8 mouse cellular contexts compared by ENCODE assay signal in genomic region chr4:119138171-119138570, GRCm38 (mm10). TPM values are rescaled to one million over a fixed set of nuclear protein-coding genes. Genes with fewer than 3 reads are reported as not detected.
DNase-seq lines count a peak whose midpoint lies in the region; ATAC-seq and TF ChIP-seq lines count a peak whose summit lies in the region.

No protein-coding gene starts in this region.

- peaks cover 8 to 28% of the 10 kb centered on the region in 2 experiments; a peak in 3 of 4 replicates for H3K4me1 ChIP-seq in ES-E14 (ENCODE audit: control insufficient read depth in 2 of 2, insufficient read depth in 2 of 2, low read length in 2 of 2, poor library complexity in 1 of 2)
- peaks cover 15% of the 10 kb centered on the region for H3K4me1 ChIP-seq in forebrain, embryonic 13.5 days
- H3K4me1 ChIP-seq in kidney, embryonic 14.5 days (ENCODE audit: control insufficient read depth, insufficient read depth, low read length), result no peaks in the 10 kb centered on the region
- no peaks in the 10 kb centered on the region for H3K4me1 ChIP-seq in limb, embryonic 14.5 days (ENCODE audit: control insufficient read depth, insufficient read depth, low read length)
- H3K4me1 ChIP-seq in midbrain, postnatal 0 days (ENCODE audit: insufficient read depth, low read length), result no peaks in the 10 kb centered on the region; the same call in 1 of the 2 replicates

- DNase-seq in ES-E14 (ENCODE audit: low read depth, low spot score), result peak; percentile 77
- DNase-seq in brain, embryonic 14.5 days (ENCODE audit: low read depth), result peak; percentile 92
- peak; percentile 57 for DNase-seq in limb, embryonic 14.5 days (ENCODE audit: low spot score)
- peak; percentile 89 for DNase-seq in midbrain, postnatal 0 days (ENCODE audit: low spot score)
- DNase-seq in testis, postnatal 14 days (ENCODE audit: low spot score), result peak; percentile 78
- DNase-seq in spleen, postnatal 14 days (ENCODE audit: low spot score in 2 of 2), result no peak

- ATAC-seq in forebrain, embryonic 13.5 days, result peak; percentile 84
- ATAC-seq in kidney, embryonic 14.5 days (ENCODE audit: low FRiP score, low TSS enrichment), result peak; percentile 88
- peak; percentile 61; the same call in 1 of the 2 replicates for ATAC-seq in limb, embryonic 14.5 days (ENCODE audit: low FRiP score, low read depth)
- ATAC-seq in midbrain, postnatal 0 days (ENCODE audit: low FRiP score), result peak; percentile 90

- H3K9ac ChIP-seq in ES-E14 (ENCODE audit: insufficient read depth, low read depth, low read length, poor library complexity, severe bottlenecking), result peak overlapping the region; percentile 21; the same call in 1 of the 2 replicates
- H3K9ac ChIP-seq in forebrain, embryonic 13.5 days, result peak overlapping the region; percentile 40; the same call in 1 of the 2 replicates
- H3K9ac ChIP-seq in kidney, embryonic 14.5 days (ENCODE audit: low read depth, low read length), result no peak overlapping the region; the same call in 1 of the 2 replicates
- H3K9ac ChIP-seq in limb, embryonic 14.5 days (ENCODE audit: low read depth, low read length, severe bottlenecking), result no peak overlapping the region
- H3K9ac ChIP-seq in midbrain, postnatal 0 days (replicated peaks; ENCODE audit: low read length, poor library complexity, severe bottlenecking), result peak overlapping the region; percentile 37; the same call in 1 of the 2 replicates

- TF ChIP-seq CTCF in brain, embryonic 14.5 days (IDR thresholded peaks at IDR 0.05; ENCODE audit: borderline replicate concordance, extremely low read depth, insufficient read depth, insufficient read length), result no peak
- TF ChIP-seq CTCF in midbrain, postnatal 0 days (IDR thresholded peaks at IDR 0.05), result 0 out of 2 replicates have a peak, but pooled peaks have one; percentile 5

- no peaks in the 10 kb centered on the region for H3K9me3 ChIP-seq in ES-E14 (ENCODE audit: control insufficient read depth, insufficient read depth, low read depth, low read length)
- H3K9me3 ChIP-seq in forebrain, embryonic 13.5 days (replicated peaks), result no peaks in the 10 kb centered on the region
- no peaks in the 10 kb centered on the region for H3K9me3 ChIP-seq in kidney, embryonic 14.5 days (ENCODE audit: control insufficient read depth, low read length)
- no peaks in the 10 kb centered on the region for H3K9me3 ChIP-seq in limb, embryonic 14.5 days (ENCODE audit: control insufficient read depth, low read length)
- no peaks in the 10 kb centered on the region for H3K9me3 ChIP-seq in midbrain, postnatal 0 days (ENCODE audit: low read length)

- H3K36me3 ChIP-seq in ES-E14 (ENCODE audit: control insufficient read depth, insufficient read depth, low read length, poor library complexity, severe bottlenecking), result peaks cover 44% of the 10 kb centered on the region
- H3K36me3 ChIP-seq in forebrain, embryonic 13.5 days (ENCODE audit: poor library complexity, severe bottlenecking), result peaks cover 46% of the 10 kb centered on the region
- H3K36me3 ChIP-seq in kidney, embryonic 14.5 days (ENCODE audit: control insufficient read depth, insufficient read depth, low read length), result peaks cover 39% of the 10 kb centered on the region
- peaks cover 50% of the 10 kb centered on the region for H3K36me3 ChIP-seq in limb, embryonic 14.5 days (ENCODE audit: control insufficient read depth, insufficient read depth, low read length)
- peaks cover 19% of the 10 kb centered on the region for H3K36me3 ChIP-seq in midbrain, postnatal 0 days (ENCODE audit: insufficient read depth, low read length)

- H3K27me3 ChIP-seq in forebrain, embryonic 13.5 days, result no peaks in the 10 kb centered on the region
- H3K27me3 ChIP-seq in kidney, embryonic 14.5 days (ENCODE audit: control insufficient read depth, insufficient read depth, low read length), result no peaks in the 10 kb centered on the region
- H3K27me3 ChIP-seq in limb, embryonic 14.5 days (ENCODE audit: control insufficient read depth, insufficient read depth, low read length), result no peaks in the 10 kb centered on the region
- H3K27me3 ChIP-seq in midbrain, postnatal 0 days (ENCODE audit: insufficient read depth, low read length), result no peaks in the 10 kb centered on the region

- H3K4me2 ChIP-seq in forebrain, embryonic 13.5 days, result peak overlapping the region; percentile 54
- H3K4me2 ChIP-seq in kidney, embryonic 14.5 days (replicated peaks; ENCODE audit: low read depth, low read length), result peak overlapping the region; percentile 33
- H3K4me2 ChIP-seq in limb, embryonic 14.5 days (replicated peaks; ENCODE audit: low read depth, low read length, severe bottlenecking), result peak overlapping the region; percentile 16; the same call in 1 of the 2 replicates
- H3K4me2 ChIP-seq in midbrain, postnatal 0 days (ENCODE audit: low read depth, low read length, poor library complexity, severe bottlenecking), result peak overlapping the region; percentile 49

- WGBS in forebrain, embryonic 13.5 days, result 5% methylated on average over 18 of the region's 18 CpGs
- 12% methylated on average over 18 of the region's 18 CpGs for WGBS in kidney, embryonic 14.5 days
- 14% methylated on average over 16 of the region's 18 CpGs for whole genome bisulfite sequencing in limb, embryonic 14.5 days
- 9% methylated on average over 18 of the region's 18 CpGs for WGBS in midbrain, postnatal 0 days

- no peak for TF ChIP-seq POLR2A in brain, embryonic 14.5 days (IDR thresholded peaks at IDR 0.05; ENCODE audit: borderline replicate concordance, extremely low read depth, insufficient read depth, insufficient read length, poor library complexity, severe bottlenecking)
- TF ChIP-seq POLR2A in limb, embryonic 14.5 days (IDR thresholded peaks at IDR 0.05; ENCODE audit: borderline replicate concordance, extremely low read depth, insufficient read depth, insufficient read length), result no peak

- H3K4me3 ChIP-seq in ES-E14 (ENCODE audit: insufficient read depth in 1 of 2, low read depth in 1 of 2, low read length in 2 of 2, poor library complexity in 1 of 2, severe bottlenecking in 1 of 2), result peak overlapping the region; percentile 20 to 24; a peak in 1 of 4 replicates
- H3K4me3 ChIP-seq in forebrain, embryonic 13.5 days, result peak overlapping the region; percentile 20
- peak overlapping the region; percentile 9; the same call in 1 of the 2 replicates for H3K4me3 ChIP-seq in kidney, embryonic 14.5 days (ENCODE audit: low read length)
- no peak overlapping the region for H3K4me3 ChIP-seq in limb, embryonic 14.5 days (replicated peaks; ENCODE audit: low read length)
- H3K4me3 ChIP-seq in midbrain, postnatal 0 days (ENCODE audit: low read depth, low read length), result peak overlapping the region; percentile 24

- peak overlapping the region; percentile 47 for H3K27ac ChIP-seq in ES-E14 (ENCODE audit: insufficient read depth, low read depth, low read length, poor library complexity, severe bottlenecking)
- H3K27ac ChIP-seq in forebrain, embryonic 13.5 days, result 0 out of 2 replicates have a peak overlapping the region, but pooled peaks have one; percentile 2
- no peak overlapping the region for H3K27ac ChIP-seq in kidney, embryonic 14.5 days (ENCODE audit: low read depth, low read length)
- no peak overlapping the region for H3K27ac ChIP-seq in limb, embryonic 14.5 days (replicated peaks; ENCODE audit: low read depth, low read length)
- peak overlapping the region; percentile 51 for H3K27ac ChIP-seq in midbrain, postnatal 0 days (ENCODE audit: low read depth, low read length)

- in situ Hi-C loops in ES-E14 (cut with MboI; ENCODE audit: low sequenced_read_pairs in 2 of 2, unreplicated experiment in 2 of 2), result no loop called here

TF ChIP-seq in ES-E14, 5 proteins besides CTCF, POLR2A, EP300 and RAD21 (continues in another document):
- TF ChIP-seq MAFK (IDR thresholded peaks at IDR 0.05; ENCODE audit: insufficient read depth, low read depth, low read length), result no peak

RNA-seq across cellular contexts. Expression of gene Slc2a1, which starts 29.7 kb away (rescaled TPM):
- 526 and 1,358 TPM in 2 replicates for total RNA-seq in ES-E14 (2012; rRNA removed)
- 94.7 and 96.9 TPM in 2 replicates for polyA plus RNA-seq in brain, embryonic 14.5 days (2012; rRNA removed)
- polyA plus RNA-seq in forebrain, embryonic 13.5 days (2015; fragmentation: Nextera tagmentation; extraction: Ambion mirVana), result 95.4 and 96.2 TPM in 2 replicates
- 53.6 and 74.1 TPM in 2 replicates for polyA plus RNA-seq in kidney, embryonic 14.5 days (2014; fragmentation: Nextera tagmentation; extraction: Ambion mirVana)
- 108 and 155 TPM in 2 replicates for polyA plus RNA-seq in limb, embryonic 14.5 days (2012; rRNA removed)
- 134 and 141 TPM in 2 replicates for polyA plus RNA-seq in limb, embryonic 14.5 days (2014; fragmentation: Nextera tagmentation; extraction: Ambion mirVana)
- 85.1 and 104 TPM in 2 replicates for total RNA-seq in midbrain, postnatal 0 days (2014; rRNA removed)
- polyA plus RNA-seq in midbrain, postnatal 0 days (2015; fragmentation: Nextera tagmentation; extraction: Ambion mirVana), result 43.1 and 46.4 TPM in 2 replicates

RNA-seq across cellular contexts. Expression of gene Zfp691, which starts 35.8 kb away (rescaled TPM):
- total RNA-seq in ES-E14 (2012; rRNA removed), result 3.9 and 5.4 TPM in 2 replicates
- 8.1 and 12.2 TPM in 2 replicates for polyA plus RNA-seq in brain, embryonic 14.5 days (2012; rRNA removed)
- 9.1 and 9.3 TPM in 2 replicates for polyA plus RNA-seq in forebrain, embryonic 13.5 days (2015; fragmentation: Nextera tagmentation; extraction: Ambion mirVana)
- polyA plus RNA-seq in kidney, embryonic 14.5 days (2014; fragmentation: Nextera tagmentation; extraction: Ambion mirVana), result 10.2 and 11.0 TPM in 2 replicates
- 10.6 and 13.1 TPM in 2 replicates for polyA plus RNA-seq in limb, embryonic 14.5 days (2012; rRNA removed)
- polyA plus RNA-seq in limb, embryonic 14.5 days (2014; fragmentation: Nextera tagmentation; extraction: Ambion mirVana), result 7.2 TPM in 2 replicates
- total RNA-seq in midbrain, postnatal 0 days (2014; rRNA removed), result 2.3 and 4.1 TPM in 2 replicates
- 2.5 and 3.3 TPM in 2 replicates for polyA plus RNA-seq in midbrain, postnatal 0 days (2015; fragmentation: Nextera tagmentation; extraction: Ambion mirVana)

RNA-seq across cellular contexts. Expression of gene Ermap, which starts 51.6 kb away (rescaled TPM):
- 0.18 TPM in 1 of 2 replicates, not detected in the other for total RNA-seq in ES-E14 (2012; rRNA removed)
- 1.3 TPM in 2 replicates for polyA plus RNA-seq in brain, embryonic 14.5 days (2012; rRNA removed)
- 0.87 and 2.1 TPM in 2 replicates for polyA plus RNA-seq in forebrain, embryonic 13.5 days (2015; fragmentation: Nextera tagmentation; extraction: Ambion mirVana)
- 0.49 and 1.3 TPM in 2 replicates for polyA plus RNA-seq in kidney, embryonic 14.5 days (2014; fragmentation: Nextera tagmentation; extraction: Ambion mirVana)
- 1.7 and 2.1 TPM in 2 replicates for polyA plus RNA-seq in limb, embryonic 14.5 days (2012; rRNA removed)
- 0.97 and 1.6 TPM in 2 replicates for polyA plus RNA-seq in limb, embryonic 14.5 days (2014; fragmentation: Nextera tagmentation; extraction: Ambion mirVana)
- 0.33 and 2.5 TPM in 2 replicates for total RNA-seq in midbrain, postnatal 0 days (2014; rRNA removed)
- 0.31 and 0.93 TPM in 2 replicates for polyA plus RNA-seq in midbrain, postnatal 0 days (2015; fragmentation: Nextera tagmentation; extraction: Ambion mirVana)

RNA-seq across cellular contexts. Expression of gene Svbp, which starts 56.9 kb away (rescaled TPM):
- 29.9 and 33.0 TPM in 2 replicates for total RNA-seq in ES-E14 (2012; rRNA removed)
- polyA plus RNA-seq in brain, embryonic 14.5 days (2012; rRNA removed), result 132 and 160 TPM in 2 replicates
- 212 and 215 TPM in 2 replicates for polyA plus RNA-seq in forebrain, embryonic 13.5 days (2015; fragmentation: Nextera tagmentation; extraction: Ambion mirVana)
- 131 and 180 TPM in 2 replicates for polyA plus RNA-seq in kidney, embryonic 14.5 days (2014; fragmentation: Nextera tagmentation; extraction: Ambion mirVana)
- 109 and 125 TPM in 2 replicates for polyA plus RNA-seq in limb, embryonic 14.5 days (2012; rRNA removed)
- polyA plus RNA-seq in limb, embryonic 14.5 days (2014; fragmentation: Nextera tagmentation; extraction: Ambion mirVana), result 211 and 245 TPM in 2 replicates
- total RNA-seq in midbrain, postnatal 0 days (2014; rRNA removed), result 66.3 and 83.1 TPM in 2 replicates
- 196 and 200 TPM in 2 replicates for polyA plus RNA-seq in midbrain, postnatal 0 days (2015; fragmentation: Nextera tagmentation; extraction: Ambion mirVana)

Comparison
In these comparisons a context has a peak if more than half of its experiments do, and no peak if none do; other contexts are left out.
1. DNase-seq: peak in ES-E14 (single experiment), brain, embryonic 14.5 days (single experiment), limb, embryonic 14.5 days (single experiment), midbrain, postnatal 0 days (single experiment) and testis, postnatal 14 days (single experiment); none in spleen, postnatal 14 days (0 of 2).
2. H3K27ac ChIP-seq: peak in ES-E14 (single experiment), forebrain, embryonic 13.5 days (single experiment) and midbrain, postnatal 0 days (single experiment); none in kidney, embryonic 14.5 days (single experiment) and limb, embryonic 14.5 days (single experiment).
3. H3K9ac ChIP-seq: peak in ES-E14 (single experiment), forebrain, embryonic 13.5 days (single experiment) and midbrain, postnatal 0 days (single experiment); none in kidney, embryonic 14.5 days (single experiment) and limb, embryonic 14.5 days (single experiment).
4. Peak in every context shown above with its lines, with median percentiles within 50 percentile points of each other: ATAC-seq and H3K4me2 ChIP-seq.